Mouse (Mus musculus) hindbrain, embryonic 12.5 days (tissue): ENCODE measurements at regions not wholly inside any gene's neighbourhood (a gene's known extent, or its start where the extent isn't known, plus 50 kb on each side); places are given as distances from the start of the nearest gene placed in this dataset.

Experiments
- ATAC-seq: fragments of 200-750 bp; cut with Nextera tagmentation; 2 replicates; pipeline ENCODE4 v1.8.0; 2017; ENCODE audit warnings: moderate TSS enrichment; ENCODE audit not compliant: low FRiP score
- H3K27ac ChIP-seq: fragments of 300-500 bp; sonication (generic); 2 replicates; pipeline ENCODE4 v1.5.1; 2016; ENCODE audit warnings: mild to moderate bottlenecking
- H3K27me3 ChIP-seq: fragments of 300-500 bp; sonication (generic); 2 replicates; pipeline ENCODE4 v1.6.1; 2016; ENCODE audit warnings: mild to moderate bottlenecking
- H3K36me3 ChIP-seq: fragments of 300-500 bp; sonication (generic); 2 replicates; pipeline ENCODE4 v1.6.1; 2016; ENCODE audit warnings: mild to moderate bottlenecking
- H3K4me1 ChIP-seq: fragments of 300-500 bp; sonication (generic); 2 replicates; pipeline ENCODE4 v1.6.1; 2016
- H3K4me2 ChIP-seq: fragments of 300-500 bp; sonication (generic); replicated peaks from 2 replicates; pipeline ENCODE4 v1.6.1; 2016; ENCODE audit warnings: mild to moderate bottlenecking
- H3K4me3 ChIP-seq: fragments of 300-500 bp; sonication (generic); 2 replicates; pipeline ENCODE4 v1.5.1; 2016; ENCODE audit warnings: mild to moderate bottlenecking
- H3K9ac ChIP-seq: fragments of 300-500 bp; sonication (generic); 2 replicates; pipeline ENCODE4 v1.6.1; 2016; ENCODE audit warnings: mild to moderate bottlenecking, moderate library complexity
- H3K9me3 ChIP-seq: fragments of 300-500 bp; sonication (generic); replicated peaks from 2 replicates; pipeline ENCODE4 v1.6.1; 2016; ENCODE audit warnings: mild to moderate bottlenecking
- WGBS: fragments of 180-500 bp; shearing (Covaris S2); methylation state at CpG from one replicate; pipeline ENCODE4 v1.1.7; 2016; 5-methylcytosine and 5-hydroxymethylcytosine counted together

DNA sequence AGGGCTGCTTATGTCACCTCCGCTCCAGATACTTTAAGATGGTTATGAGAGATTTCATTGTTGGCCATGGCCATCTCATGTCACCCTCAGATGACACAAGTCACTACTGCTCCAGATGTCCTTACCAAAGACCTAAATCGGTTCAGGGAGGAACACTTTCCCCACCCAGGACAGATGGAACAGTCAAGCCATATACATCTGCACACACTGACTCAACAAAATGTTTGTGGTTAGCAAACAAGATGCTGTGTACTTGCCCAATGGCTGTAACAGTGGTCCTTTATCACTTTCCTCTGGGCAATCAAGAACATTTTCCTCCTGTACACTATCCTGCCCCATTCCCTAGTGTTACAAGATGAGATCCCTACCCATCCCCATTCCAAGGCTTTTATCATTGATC is 64.1 kb upstream of the Tent5a start:
- ATAC-seq, result no peak

DNA sequence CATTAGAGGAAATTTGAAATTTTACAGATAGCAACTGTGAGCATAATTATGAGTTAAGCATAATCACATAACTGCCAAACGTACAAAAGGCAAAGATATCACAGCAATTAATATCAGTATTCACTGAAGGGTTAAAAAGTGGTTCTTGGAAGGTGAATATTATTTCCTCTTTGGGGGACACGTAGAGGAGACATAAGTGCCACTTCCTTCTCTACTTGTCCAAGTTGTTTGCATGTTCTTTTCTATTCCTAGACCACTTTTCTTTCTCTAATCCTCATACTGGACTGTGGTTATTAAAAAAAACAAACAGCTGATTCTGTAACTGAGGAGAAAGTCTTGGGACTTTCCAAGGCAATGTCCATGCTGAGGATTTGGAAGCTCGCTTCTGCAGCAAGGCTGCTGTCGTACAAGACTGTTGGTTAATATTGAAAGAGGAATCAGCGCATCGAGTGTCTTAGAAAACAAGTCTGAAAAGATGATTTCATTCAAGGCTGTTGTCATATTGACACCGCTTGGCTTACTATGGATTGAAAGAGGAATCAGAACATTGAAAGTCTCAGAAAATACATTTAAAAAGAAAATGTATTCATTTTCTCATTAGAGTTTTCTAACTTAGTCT is 61.7 kb upstream of the Tent5a start:
- H3K27ac ChIP-seq, result no peak overlapping the region
- H3K36me3 ChIP-seq, result no peaks in the 10 kb centered on the region
- H3K4me3 ChIP-seq, result no peak overlapping the region
- 90% methylated on average over 7 of the region's 7 CpGs for WGBS
- H3K27me3 ChIP-seq, result no peaks in the 10 kb centered on the region
- ATAC-seq, result no peak
- no peak overlapping the region for H3K9ac ChIP-seq
- no peak overlapping the region for H3K4me2 ChIP-seq
- H3K4me1 ChIP-seq, result no peaks in the 10 kb centered on the region
- H3K9me3 ChIP-seq, result no peaks in the 10 kb centered on the region

More for the DNA sequence above, 64.1 kb upstream of the Tent5a start:
- Histone ChIP-seq H3K27me3 (no peaks in the 10 kb centered on the region), H3K4me3 (no peak overlapping the region), H3K27ac (no peak overlapping the region), H3K36me3 (no peaks in the 10 kb centered on the region), H3K9ac (no peak overlapping the region), H3K9me3 (no peaks in the 10 kb centered on the region), H3K4me2 (no peak overlapping the region), H3K4me1 (no peaks in the 10 kb centered on the region)
- WGBS, result 92% methylated on average over 2 of the region's 2 CpGs

DNA sequence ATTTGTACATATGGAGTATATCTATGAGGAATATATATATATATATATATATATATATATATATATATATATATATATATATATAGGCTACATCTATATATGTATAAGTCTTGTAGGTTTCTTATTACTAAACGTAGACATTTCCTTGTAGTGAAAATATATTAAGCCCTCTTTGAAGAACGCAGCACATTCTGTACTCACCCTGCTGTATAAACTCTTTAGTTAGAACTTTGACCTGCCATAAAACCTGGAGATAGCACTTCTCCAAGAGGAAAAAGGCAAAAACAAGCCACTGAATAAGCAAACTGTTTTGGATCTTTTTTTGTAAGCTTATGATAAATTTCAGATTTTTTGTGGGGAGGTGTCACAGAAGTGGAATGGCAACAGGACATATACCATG is 55.3 kb upstream of the Tent5a start:
- Histone ChIP-seq H3K27me3 (no peaks in the 10 kb centered on the region), H3K36me3 (no peaks in the 10 kb centered on the region), H3K4me2 (no peak overlapping the region), H3K27ac (no peak overlapping the region), H3K9me3 (no peaks in the 10 kb centered on the region), H3K4me1 (no peaks in the 10 kb centered on the region), H3K4me3 (no peak overlapping the region), H3K9ac (no peak overlapping the region)
- no peak for ATAC-seq
- WGBS, result 96% methylated on average over 2 of the region's 2 CpGs

DNA sequence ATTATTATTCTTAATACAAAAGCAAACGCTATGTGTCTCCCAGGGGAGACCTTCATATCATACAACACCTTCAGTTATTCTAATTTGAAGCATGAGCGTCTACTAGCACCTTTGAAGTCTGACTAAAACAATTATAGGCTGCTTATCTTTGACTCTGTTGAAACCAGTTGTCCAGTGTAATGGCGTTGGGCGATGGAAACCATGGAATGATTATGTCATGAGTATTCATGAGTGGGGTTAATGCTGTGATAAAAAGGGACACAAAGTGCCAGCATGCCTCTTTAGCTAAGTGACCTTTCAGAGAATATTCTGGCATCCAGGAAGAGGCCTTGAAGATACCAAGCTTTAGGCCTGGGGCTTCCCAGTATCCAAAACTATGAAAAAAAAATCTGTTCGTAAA is 53.6 kb upstream of the Tent5a start:
- H3K4me3 ChIP-seq, result no peak overlapping the region
- no peaks in the 10 kb centered on the region for H3K9me3 ChIP-seq
- no peaks in the 10 kb centered on the region for H3K4me1 ChIP-seq
- H3K27ac ChIP-seq, result no peak overlapping the region
- no peak overlapping the region for H3K4me2 ChIP-seq
- no peaks in the 10 kb centered on the region for H3K36me3 ChIP-seq
- WGBS, result 84% methylated on average over 5 of the region's 5 CpGs
- no peak overlapping the region for H3K9ac ChIP-seq
- ATAC-seq, result no peak
- no peaks in the 10 kb centered on the region for H3K27me3 ChIP-seq

DNA sequence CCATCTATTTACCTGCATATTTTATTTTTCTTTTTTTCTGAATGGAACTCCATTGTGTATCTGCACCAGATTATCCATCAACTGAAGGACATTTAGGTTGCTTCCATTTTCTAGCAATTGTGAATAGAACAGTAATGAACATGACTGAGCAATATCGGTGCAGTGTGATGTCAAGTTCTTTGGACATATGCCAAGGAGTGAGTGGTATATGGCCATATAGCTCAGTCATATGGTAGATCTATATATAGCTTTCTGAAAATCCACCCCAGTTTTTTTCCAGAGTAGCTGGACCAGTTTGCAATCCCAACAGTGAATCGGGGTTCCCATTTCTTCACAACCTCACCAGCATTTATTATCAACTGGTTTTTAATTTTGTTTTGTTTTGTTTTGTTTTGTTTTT is 52.0 kb upstream of the Tent5a start:
- WGBS, result 90% methylated on average over 2 of the region's 2 CpGs
- H3K36me3 ChIP-seq, result no peaks in the 10 kb centered on the region
- no peaks in the 10 kb centered on the region for H3K4me1 ChIP-seq
- no peak for ATAC-seq
- no peak overlapping the region for H3K4me3 ChIP-seq
- no peak overlapping the region for H3K9ac ChIP-seq
- H3K27ac ChIP-seq, result no peak overlapping the region
- H3K9me3 ChIP-seq, result no peaks in the 10 kb centered on the region
- no peaks in the 10 kb centered on the region for H3K27me3 ChIP-seq
- no peak overlapping the region for H3K4me2 ChIP-seq
